Mouse (Mus musculus) hindbrain, embryonic 15.5 days (tissue): ENCODE results near the gene Fam19a2. TPM values are rescaled to one million over a fixed set of nuclear protein-coding genes. Genes with fewer than 3 reads are reported as not detected.

Experiments used
- ATAC-seq: fragments of 200-750 bp; cut with Nextera tagmentation; 2 replicates; pipeline ENCODE4 v1.8.0; 2017; ENCODE audit warnings: low read depth, moderate number of reproducible peaks, moderate TSS enrichment; ENCODE audit not compliant: low FRiP score
- H3K27ac ChIP-seq: fragments of 300-500 bp; sonication (generic); replicated peaks from 2 replicates; pipeline ENCODE4 v1.5.1; 2015; ENCODE audit warnings: mild to moderate bottlenecking, inconsistent platforms
- H3K27me3 ChIP-seq: fragments of 300-500 bp; sonication (generic); 2 replicates; pipeline ENCODE4 v1.6.1; 2015; ENCODE audit warnings: control low read depth, inconsistent platforms
- H3K36me3 ChIP-seq: fragments of 300-500 bp; sonication (generic); 2 replicates; pipeline ENCODE4 v1.6.1; 2015; ENCODE audit warnings: control low read depth, inconsistent platforms
- H3K4me1 ChIP-seq: fragments of 300-500 bp; sonication (generic); replicated peaks from 2 replicates; pipeline ENCODE4 v1.6.1; 2015; ENCODE audit warnings: control low read depth, inconsistent platforms
- H3K4me2 ChIP-seq: fragments of 300-500 bp; sonication (generic); 2 replicates; pipeline ENCODE4 v1.6.1; 2015; ENCODE audit warnings: moderate library complexity, mild to moderate bottlenecking, inconsistent platforms
- H3K4me3 ChIP-seq: fragments of 300-500 bp; sonication (generic); 2 replicates; pipeline ENCODE4 v1.5.1; 2015; ENCODE audit warnings: mild to moderate bottlenecking, inconsistent platforms
- H3K9ac ChIP-seq: fragments of 300-500 bp; sonication (generic); 2 replicates; pipeline ENCODE4 v1.6.1; 2015; ENCODE audit warnings: inconsistent platforms
- H3K9me3 ChIP-seq: fragments of 300-500 bp; sonication (generic); 2 replicates; pipeline ENCODE4 v1.6.1; 2016; ENCODE audit warnings: control low read depth, inconsistent platforms
- WGBS: fragments of 180-500 bp; shearing (Covaris S2); methylation state at CpG from one replicate; pipeline ENCODE4 v1.1.7; 2015; 5-methylcytosine and 5-hydroxymethylcytosine counted together
- polyA plus RNA-seq: library from polyadenylated mRNA; unstranded; fragments of >200 nt; fragmentation: Nextera tagmentation; extraction: Ambion mirVana; gene quantifications from 2 replicates; pipeline ENCODE4 v1.2.1, GENCODE M21; 2015

Gene Fam19a2
- polyA plus RNA-seq, 1 experiment from 2014 or later, result 58.5 TPM

- Histone ChIP-seq H3K27ac (no peak overlapping the region), H3K9ac (no peak overlapping the region), H3K4me1 (no peaks in the 10 kb centered on the region), H3K9me3 (no peaks in the 10 kb centered on the region), H3K27me3 (no peaks in the 10 kb centered on the region), H3K4me3 (no peak overlapping the region), H3K36me3 (no peaks in the 10 kb centered on the region), H3K4me2 (no peak overlapping the region)
- ATAC-seq, result no peak
- WGBS, result 62% methylated on average over 5 of the region's 5 CpGs
Observed at GRCm38 (mm10) chr10:123460466-123460865, 196.7 kb downstream of the Fam19a2 start.

- Histone ChIP-seq H3K4me2 (no peak overlapping the region), H3K9ac (no peak overlapping the region), H3K9me3 (no peaks in the 10 kb centered on the region), H3K4me1 (no peaks in the 10 kb centered on the region), H3K27me3 (no peaks in the 10 kb centered on the region), H3K27ac (no peak overlapping the region), H3K4me3 (no peak overlapping the region), H3K36me3 (no peaks in the 10 kb centered on the region)
- no peak for ATAC-seq
- WGBS, result 90% methylated on average over 3 of the region's 3 CpGs
Observed at GRCm38 (mm10) chr10:123462305-123462704, 198.5 kb downstream of the Fam19a2 start.

DNA sequence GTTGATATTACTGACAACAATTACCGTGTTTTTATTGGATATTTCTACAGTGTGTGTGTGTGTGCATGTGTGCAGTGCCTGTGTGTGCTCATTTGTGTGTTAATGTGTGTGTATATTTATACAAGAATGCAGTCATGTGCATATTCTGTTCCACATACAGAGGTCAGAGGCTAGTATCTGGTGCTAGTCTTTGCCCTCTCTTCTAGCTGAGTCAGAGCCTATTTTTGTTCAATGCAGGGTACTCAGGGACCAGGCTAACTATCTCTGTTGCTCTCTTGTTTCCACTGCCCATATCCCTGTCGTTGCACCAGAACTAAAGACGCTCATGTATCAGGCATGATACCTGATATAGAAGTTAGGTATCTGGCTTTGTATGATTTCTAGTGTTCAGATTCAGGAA is 251.0 kb downstream of the Fam19a2 start:
- no peak overlapping the region for H3K27ac ChIP-seq
- no peak for ATAC-seq
- H3K9me3 ChIP-seq, result no peaks in the 10 kb centered on the region
- WGBS, result 86% methylated on average over 3 of the region's 3 CpGs
- H3K4me2 ChIP-seq, result no peak overlapping the region
- H3K4me3 ChIP-seq, result no peak overlapping the region
- H3K4me1 ChIP-seq, result no peaks in the 10 kb centered on the region
- no peaks in the 10 kb centered on the region for H3K27me3 ChIP-seq
- no peak overlapping the region for H3K9ac ChIP-seq
- H3K36me3 ChIP-seq, result no peaks in the 10 kb centered on the region

DNA sequence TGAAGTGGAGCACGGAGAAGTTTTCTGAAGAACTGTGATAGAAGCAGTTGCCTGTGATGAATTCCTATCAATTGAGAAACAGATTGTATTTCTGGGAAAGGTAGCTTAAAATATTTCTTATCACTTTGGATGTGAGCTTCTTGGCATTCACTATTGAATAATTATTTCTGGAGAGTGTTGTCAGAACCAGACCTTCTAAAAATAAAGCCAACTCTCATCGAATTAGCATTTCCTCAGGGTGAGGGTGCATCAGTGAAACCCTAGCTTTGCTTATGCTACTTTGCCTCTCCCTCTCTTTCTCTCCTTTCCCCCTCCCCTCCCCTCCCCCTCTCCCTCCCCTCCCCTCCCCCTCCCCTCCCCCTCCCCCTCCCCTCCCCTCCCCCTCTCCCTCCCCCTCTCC is 256.8 kb downstream of the Fam19a2 start:
- ATAC-seq, result no peak
- H3K4me1 ChIP-seq, result no peaks in the 10 kb centered on the region
- no peaks in the 10 kb centered on the region for H3K27me3 ChIP-seq
- no peak overlapping the region for H3K4me2 ChIP-seq
- H3K4me3 ChIP-seq, result no peak overlapping the region
- no peak overlapping the region for H3K9ac ChIP-seq
- WGBS, result 95% methylated on average over 2 of the region's 2 CpGs
- no peaks in the 10 kb centered on the region for H3K36me3 ChIP-seq
- no peaks in the 10 kb centered on the region for H3K9me3 ChIP-seq
- no peak overlapping the region for H3K27ac ChIP-seq

GRCm38 (mm10) chr10:123521203-123521602 is 257.4 kb downstream of the Fam19a2 start:
- no peak overlapping the region for H3K9ac ChIP-seq
- H3K27me3 ChIP-seq, result no peaks in the 10 kb centered on the region
- H3K4me1 ChIP-seq, result no peaks in the 10 kb centered on the region
- WGBS, result 91% methylated on average over 6 of the region's 6 CpGs
- H3K27ac ChIP-seq, result no peak overlapping the region
- H3K9me3 ChIP-seq, result no peaks in the 10 kb centered on the region
- H3K36me3 ChIP-seq, result no peaks in the 10 kb centered on the region
- no peak for ATAC-seq
- H3K4me2 ChIP-seq, result no peak overlapping the region
- no peak overlapping the region for H3K4me3 ChIP-seq

- 81% methylated on average over 5 of the region's 5 CpGs for WGBS
- Histone ChIP-seq H3K36me3 (no peaks in the 10 kb centered on the region), H3K9ac (no peak overlapping the region), H3K9me3 (no peaks in the 10 kb centered on the region), H3K4me3 (no peak overlapping the region), H3K27ac (no peak overlapping the region), H3K4me2 (no peak overlapping the region), H3K4me1 (no peaks in the 10 kb centered on the region), H3K27me3 (no peaks in the 10 kb centered on the region)
- ATAC-seq, result no peak
Observed at GRCm38 (mm10) chr10:123525424-123525823, 261.6 kb downstream of the Fam19a2 start.

DNA sequence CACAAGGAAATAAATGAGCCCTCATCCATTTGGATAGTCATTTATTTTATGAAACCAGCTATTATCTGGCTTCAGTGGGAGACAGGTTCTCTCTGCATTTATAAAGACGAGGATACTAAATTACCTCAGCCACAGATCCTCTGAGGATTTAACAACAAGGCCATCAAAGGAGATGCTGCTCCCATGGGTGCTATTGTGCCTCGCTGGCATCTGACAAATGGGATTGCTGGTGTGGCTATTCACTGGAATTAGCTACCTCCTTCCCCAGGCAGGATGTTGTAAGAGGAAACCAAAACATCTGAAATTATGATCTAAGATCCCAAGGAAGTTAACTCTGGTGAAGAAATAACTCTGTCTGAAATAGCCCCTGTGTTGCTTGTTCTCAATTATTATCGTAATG is 262.3 kb downstream of the Fam19a2 start:
- no peak for ATAC-seq
- WGBS, result 58% methylated on average over 3 of the region's 3 CpGs
- no peak overlapping the region for H3K9ac ChIP-seq
- no peaks in the 10 kb centered on the region for H3K9me3 ChIP-seq
- no peaks in the 10 kb centered on the region for H3K27me3 ChIP-seq
- H3K4me1 ChIP-seq, result no peaks in the 10 kb centered on the region
- no peak overlapping the region for H3K4me3 ChIP-seq
- H3K36me3 ChIP-seq, result no peaks in the 10 kb centered on the region
- no peak overlapping the region for H3K4me2 ChIP-seq
- H3K27ac ChIP-seq, result no peak overlapping the region

DNA sequence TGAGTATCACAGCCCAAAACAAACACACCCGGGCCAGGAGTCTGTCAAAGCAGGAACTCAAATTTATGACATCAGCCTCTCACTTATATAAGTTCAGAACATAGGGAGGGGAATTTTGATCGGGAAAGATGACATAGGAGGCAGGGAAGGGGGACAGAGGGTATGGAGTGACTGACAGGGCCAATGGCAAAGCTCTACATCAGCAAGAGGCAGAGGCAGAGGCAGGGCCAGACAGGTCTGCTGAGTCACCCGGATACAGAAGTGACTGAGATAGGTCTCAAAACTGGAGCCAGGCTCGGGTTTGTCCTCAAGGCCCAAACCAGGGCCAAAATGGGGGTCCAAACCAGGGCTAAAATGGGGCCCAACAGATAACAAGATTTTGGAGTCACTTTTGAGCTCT is 272.3 kb downstream of the Fam19a2 start:
- Histone ChIP-seq H3K4me2 (no peak overlapping the region), H3K4me3 (no peak overlapping the region), H3K9me3 (no peaks in the 10 kb centered on the region), H3K4me1 (no peaks in the 10 kb centered on the region), H3K9ac (no peak overlapping the region), H3K27ac (no peak overlapping the region), H3K27me3 (no peaks in the 10 kb centered on the region), H3K36me3 (no peaks in the 10 kb centered on the region)
- ATAC-seq, result no peak
- 79% methylated on average over 4 of the region's 4 CpGs for WGBS

DNA sequence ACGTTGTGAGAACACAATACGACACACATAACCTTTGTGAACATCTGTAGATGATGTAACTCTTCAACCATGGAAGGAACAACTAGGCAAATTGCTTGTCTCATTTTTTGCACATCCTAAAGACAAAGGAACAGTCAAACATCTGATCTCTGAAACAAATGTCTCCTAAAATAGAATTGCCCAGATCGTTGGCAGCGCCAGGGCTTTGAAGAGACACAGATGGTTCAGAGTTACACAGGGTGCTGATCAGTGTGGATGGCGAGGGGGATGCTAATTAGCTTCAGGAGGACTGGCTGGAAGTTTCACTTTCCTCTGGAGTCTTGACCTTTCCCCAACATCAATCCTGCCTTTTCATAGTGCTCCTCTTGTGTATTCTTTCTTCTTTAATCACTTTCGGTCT is 284.6 kb downstream of the Fam19a2 start:
- no peaks in the 10 kb centered on the region for H3K36me3 ChIP-seq
- H3K4me3 ChIP-seq, result no peak overlapping the region
- H3K4me1 ChIP-seq, result no peaks in the 10 kb centered on the region
- no peak overlapping the region for H3K9ac ChIP-seq
- WGBS, result 78% methylated on average over 6 of the region's 6 CpGs
- H3K9me3 ChIP-seq, result no peaks in the 10 kb centered on the region
- H3K27ac ChIP-seq, result no peak overlapping the region
- H3K27me3 ChIP-seq, result no peaks in the 10 kb centered on the region
- no peak for ATAC-seq
- no peak overlapping the region for H3K4me2 ChIP-seq

DNA sequence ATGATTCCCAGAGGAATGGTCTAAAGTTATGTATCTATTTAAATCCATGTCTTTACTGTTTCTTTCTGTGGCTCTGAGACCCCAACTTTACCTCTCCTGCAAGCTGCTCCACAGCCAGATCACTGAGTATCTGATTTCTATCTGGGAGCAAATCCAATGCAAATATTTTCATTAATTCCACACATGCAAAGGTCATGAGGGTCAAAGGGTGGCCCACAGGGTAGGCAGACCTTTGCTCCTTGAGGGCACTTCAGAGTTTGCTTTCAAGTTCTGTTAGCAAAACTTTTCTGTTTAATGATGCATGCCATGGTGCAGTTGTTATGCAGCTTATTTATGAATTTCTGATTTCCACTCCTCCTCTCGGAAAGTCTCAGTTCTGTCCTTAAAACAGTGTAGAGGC is 303.9 kb downstream of the Fam19a2 start:
- Histone ChIP-seq H3K36me3 (no peaks in the 10 kb centered on the region), H3K4me3 (no peak overlapping the region), H3K9ac (no peak overlapping the region), H3K27ac (no peak overlapping the region), H3K27me3 (no peaks in the 10 kb centered on the region), H3K4me1 (0 out of 2 replicates have a peak, but pooled peaks cover 6% of the 10 kb centered on the region), H3K4me2 (no peak overlapping the region), H3K9me3 (no peaks in the 10 kb centered on the region)
- no peak for ATAC-seq
- 92% methylated on average over 1 of the region's 1 CpGs for WGBS

DNA sequence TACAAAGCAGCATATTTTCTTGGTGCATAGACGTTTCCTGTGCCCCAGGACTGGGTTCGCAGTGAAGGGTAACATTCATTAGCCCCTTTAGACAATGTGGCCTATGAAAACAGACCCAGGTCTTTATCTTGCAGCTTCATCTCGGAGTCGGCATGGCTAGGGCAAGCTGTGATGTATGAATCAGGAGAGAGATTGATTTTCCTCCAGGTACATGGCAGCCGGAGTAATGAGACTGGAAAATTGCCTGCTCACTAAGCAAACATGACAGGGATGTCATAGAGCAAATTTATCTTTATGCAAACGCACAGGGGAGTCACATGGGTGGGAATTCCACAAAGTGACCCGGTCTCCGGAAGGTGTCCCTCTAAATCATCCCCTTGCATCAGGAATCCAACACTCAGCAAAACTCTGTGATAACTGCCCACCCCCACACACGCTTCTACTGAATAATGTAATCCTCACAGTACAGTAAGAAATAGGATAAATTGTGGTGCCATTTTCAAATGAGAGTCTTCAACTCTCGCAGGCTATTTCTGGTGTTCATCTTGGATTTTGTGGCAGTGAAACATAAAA is 306.9 kb downstream of the Fam19a2 start:
- H3K4me2 ChIP-seq, result no peak overlapping the region
- peak overlapping the region; percentile 30; the same call in 1 of the 2 replicates for H3K27ac ChIP-seq
- H3K9ac ChIP-seq, result no peak overlapping the region
- H3K36me3 ChIP-seq, result no peaks in the 10 kb centered on the region
- H3K27me3 ChIP-seq, result no peaks in the 10 kb centered on the region
- WGBS, result 59% methylated on average over 10 of the region's 10 CpGs
- H3K4me3 ChIP-seq, result no peak overlapping the region
- no peaks in the 10 kb centered on the region for H3K9me3 ChIP-seq
- 0 out of 2 replicates have a peak, but pooled peaks cover 6% of the 10 kb centered on the region for H3K4me1 ChIP-seq
- no peak for ATAC-seq

GRCm38 (mm10) chr10:123572342-123573070 is 308.7 kb downstream of the Fam19a2 start:
- Histone ChIP-seq H3K4me2 (no peak overlapping the region), H3K9ac (no peak overlapping the region)

DNA sequence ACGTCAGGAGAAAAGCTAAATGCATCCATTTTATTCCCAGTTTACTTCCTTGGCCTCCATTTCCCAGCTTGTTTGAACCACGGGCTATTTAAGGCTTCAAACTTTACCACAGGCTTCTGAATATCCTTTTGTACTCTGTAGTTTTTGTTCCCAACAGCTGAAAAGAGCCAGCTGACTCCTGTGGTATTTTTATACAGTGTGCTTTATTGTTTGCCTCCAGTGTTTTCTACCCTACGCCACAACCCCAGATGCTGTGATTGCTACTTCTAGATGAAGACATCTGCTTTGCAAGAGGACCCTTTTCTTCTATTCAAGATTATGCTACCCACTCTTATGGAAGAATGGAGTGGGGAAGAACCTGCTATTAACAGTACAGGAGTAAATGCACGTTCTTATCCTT is 314.0 kb downstream of the Fam19a2 start:
- Histone ChIP-seq H3K27me3 (no peaks in the 10 kb centered on the region), H3K4me3 (no peak overlapping the region), H3K4me1 (no peaks in the 10 kb centered on the region), H3K9me3 (no peaks in the 10 kb centered on the region), H3K27ac (no peak overlapping the region), H3K36me3 (no peaks in the 10 kb centered on the region), H3K9ac (no peak overlapping the region), H3K4me2 (no peak overlapping the region)
- 54% methylated on average over 4 of the region's 4 CpGs for WGBS
- no peak for ATAC-seq

More at GRCm38 (mm10) chr10:123572342-123573070, 308.7 kb downstream of the Fam19a2 start:
- WGBS, result 85% methylated on average over 7 of the region's 7 CpGs
- H3K9me3 ChIP-seq, result no peaks in the 10 kb centered on the region
- H3K4me3 ChIP-seq, result no peak overlapping the region
- no peak for ATAC-seq
- no peak overlapping the region for H3K27ac ChIP-seq
- no peaks in the 10 kb centered on the region for H3K27me3 ChIP-seq
- H3K36me3 ChIP-seq, result no peaks in the 10 kb centered on the region
- 0 out of 2 replicates have a peak, but pooled peaks cover 6% of the 10 kb centered on the region for H3K4me1 ChIP-seq
